In the genomic region with DNA sequence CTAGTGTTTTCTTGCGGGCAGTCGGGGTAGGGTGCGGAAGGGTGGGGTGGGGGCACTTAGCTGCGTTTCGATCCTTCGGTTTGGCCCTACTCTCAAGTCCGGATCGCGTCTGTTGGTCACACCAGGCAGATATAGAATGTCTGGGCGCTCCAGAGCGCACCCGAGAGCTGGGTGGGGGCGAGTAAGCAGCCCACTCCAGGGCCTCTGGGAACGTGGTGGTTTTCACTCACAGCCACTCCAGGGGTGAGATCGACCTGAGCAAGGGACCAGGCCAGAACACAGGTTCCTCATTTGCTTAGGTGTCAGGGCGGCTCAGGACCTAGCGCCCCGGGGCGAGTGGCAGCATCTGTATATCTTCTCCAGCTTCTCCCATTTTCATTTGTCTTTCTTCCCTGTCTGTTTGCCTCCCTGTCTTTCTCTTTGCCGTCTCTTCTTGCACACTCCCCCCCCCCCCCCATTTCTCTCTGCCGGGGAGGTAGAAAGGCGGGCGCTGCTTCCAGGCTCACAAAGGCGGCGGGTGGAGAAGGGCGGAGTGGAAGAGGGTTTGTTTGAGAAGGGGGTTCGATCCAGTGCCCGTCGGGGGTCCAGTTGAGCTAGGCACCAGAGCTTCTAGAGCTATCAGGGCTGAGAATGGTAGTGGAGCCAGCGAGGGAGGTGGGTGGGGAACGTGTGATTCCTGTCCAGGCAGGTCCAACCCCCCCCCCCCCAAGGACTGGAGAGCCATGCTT, we compare ENCODE assay signal across 8 mouse cellular contexts. TPM values are rescaled to one million over a fixed set of nuclear protein-coding genes. Genes with fewer than 3 reads are reported as not detected.
DNase-seq lines count a peak whose midpoint lies in the region; ATAC-seq and TF ChIP-seq lines count a peak whose summit lies in the region.

No protein-coding gene starts in this region.

- peak overlapping the region; percentile 74 for H3K4me2 ChIP-seq in limb, embryonic 13.5 days (replicated peaks)
- peak overlapping the region; percentile 71 for H3K4me2 ChIP-seq in neural tube, embryonic 12.5 days (replicated peaks)

- 18% methylated on average over 30 of the region's 31 CpGs for WGBS in forebrain, embryonic 10.5 days
- 21% methylated on average over 29 of the region's 31 CpGs for WGBS in limb, embryonic 13.5 days
- 21% methylated on average over 30 of the region's 31 CpGs for WGBS in neural tube, embryonic 12.5 days

- H3K4me3 ChIP-seq in left cerebral cortex, adult 2 months: peak overlapping the region; percentile 65
- peak overlapping the region; percentile 77 for H3K4me3 ChIP-seq in forebrain, embryonic 10.5 days
- peak overlapping the region; percentile 68 for H3K4me3 ChIP-seq in limb, embryonic 13.5 days
- peak overlapping the region; percentile 64 for H3K4me3 ChIP-seq in neural tube, embryonic 12.5 days

- H3K9me3 ChIP-seq in forebrain, embryonic 10.5 days: no peaks in the 10 kb centered on the region
- no peaks in the 10 kb centered on the region for H3K9me3 ChIP-seq in limb, embryonic 13.5 days
- no peaks in the 10 kb centered on the region for H3K9me3 ChIP-seq in neural tube, embryonic 12.5 days

- intact Hi-C loops in left cerebral cortex, adult 2 months (cut with DNase I): loop anchor here (2.0 to 10.0 kb wide), 6 partner anchors 61 to 837 kb away; a partner anchor contains a TSS
- intact Hi-C loops in left cerebral cortex, postnatal 36 days (cut with DNase I): loop anchor here (2.0 to 10.0 kb wide), 3 partner anchors 155 to 333 kb away; a partner anchor contains a TSS

- ATAC-seq in limb, embryonic 13.5 days (ENCODE audit: low FRiP score, low read depth): no peak
- no peak for ATAC-seq in neural tube, embryonic 12.5 days (ENCODE audit: low FRiP score, low read depth)

- peak overlapping the region; percentile 93 for H3K9ac ChIP-seq in limb, embryonic 13.5 days
- peak overlapping the region; percentile 80 for H3K9ac ChIP-seq in neural tube, embryonic 12.5 days

- peak overlapping the region; percentile 33 for H3K27ac ChIP-seq in left cerebral cortex, adult 2 months
- H3K27ac ChIP-seq in forebrain, embryonic 10.5 days: peak overlapping the region; percentile 95
- H3K27ac ChIP-seq in limb, embryonic 13.5 days: peak overlapping the region; percentile 84; the same call in 1 of the 2 replicates
- H3K27ac ChIP-seq in neural tube, embryonic 12.5 days: no peak overlapping the region

- H3K27me3 ChIP-seq in forebrain, embryonic 10.5 days (ENCODE audit: poor library complexity, severe bottlenecking): peaks cover 99% of the 10 kb centered on the region
- H3K27me3 ChIP-seq in limb, embryonic 13.5 days: peaks cover 42% of the 10 kb centered on the region
- no peaks in the 10 kb centered on the region for H3K27me3 ChIP-seq in neural tube, embryonic 12.5 days (replicated peaks)

- no peak for TF ChIP-seq CTCF in left cerebral cortex, adult 2 months (IDR thresholded peaks at IDR 0.05)

- peak in 1 of 2 experiments; percentile 15 for DNase-seq in left cerebral cortex, adult 2 months (ENCODE audit: extremely low spot score in 1 of 2, low spot score in 2 of 2)
- DNase-seq in left cerebral cortex, postnatal 36 days (ENCODE audit: low spot score in 2 of 2): no peak
- DNase-seq in forebrain, embryonic 10.5 days (ENCODE audit: extremely low spot score, low spot score): no peak
- DNase-seq in cerebellum, adult 8-10 months: no peak
- DNase-seq in gastrocnemius, postnatal 4 days (ENCODE audit: low spot score in 2 of 2): no peak
- DNase-seq in urinary bladder, postnatal 36 days (ENCODE audit: low spot score in 2 of 2): no peak

- peaks cover 32% of the 10 kb centered on the region for H3K36me3 ChIP-seq in forebrain, embryonic 10.5 days (replicated peaks)
- H3K36me3 ChIP-seq in limb, embryonic 13.5 days: no peaks in the 10 kb centered on the region
- H3K36me3 ChIP-seq in neural tube, embryonic 12.5 days: no peaks in the 10 kb centered on the region

- H3K4me1 ChIP-seq in forebrain, embryonic 10.5 days: peaks cover 52% of the 10 kb centered on the region
- H3K4me1 ChIP-seq in limb, embryonic 13.5 days: peaks cover 30% of the 10 kb centered on the region
- H3K4me1 ChIP-seq in neural tube, embryonic 12.5 days: peaks cover 28% of the 10 kb centered on the region

RNA-seq across cellular contexts. Expression of a gene that starts 1.4 kb away (rescaled TPM):
- total RNA-seq in left cerebral cortex, adult 2 months (2021): 10 to 100 TPM; 17.3 to 23.2 TPM
- total RNA-seq in left cerebral cortex, postnatal 36 days (2021): 10 to 100 TPM; 13.9 to 17.1 TPM
- 71.3 and 72.2 TPM in 2 replicates for polyA plus RNA-seq in forebrain, embryonic 10.5 days (2016; fragmentation: Nextera tagmentation; extraction: Ambion mirVana)
- 45.2 and 46.4 TPM in 2 replicates for polyA plus RNA-seq in limb, embryonic 13.5 days (2015; fragmentation: Nextera tagmentation; extraction: Ambion mirVana)
- polyA plus RNA-seq in neural tube, embryonic 12.5 days (2016; fragmentation: Nextera tagmentation; extraction: Ambion mirVana): 56.2 and 58.0 TPM in 2 replicates
- total RNA-seq in gastrocnemius, postnatal 4 days (2021): 10 to 100 TPM; 26.5 to 33.2 TPM
